Mouse (Mus musculus) limb, embryonic 15.5 days (tissue): ENCODE results near the gene Ank3. TPM values are rescaled to one million over a fixed set of nuclear protein-coding genes. Genes with fewer than 3 reads are reported as not detected.

Source experiments
- ATAC-seq: fragments of 200-750 bp; cut with Nextera tagmentation; 2 replicates; pipeline ENCODE4 v1.8.0; 2017; ENCODE audit warnings: low read depth, moderate TSS enrichment; ENCODE audit not compliant: insufficient number of reproducible peaks, low FRiP score, low TSS enrichment
- H3K27ac ChIP-seq: fragments of 300-500 bp; sonication (generic); 2 replicates; pipeline ENCODE4 v1.5.1; 2015; ENCODE audit warnings: moderate library complexity, mild to moderate bottlenecking, inconsistent platforms
- H3K27me3 ChIP-seq: fragments of 300-500 bp; sonication (generic); 2 replicates; pipeline ENCODE4 v1.6.1; 2015; ENCODE audit warnings: inconsistent platforms
- H3K36me3 ChIP-seq: fragments of 300-500 bp; sonication (generic); 2 replicates; pipeline ENCODE4 v1.6.1; 2015; ENCODE audit warnings: inconsistent platforms
- H3K4me1 ChIP-seq: fragments of 300-500 bp; sonication (generic); 2 replicates; pipeline ENCODE4 v1.6.1; 2015; ENCODE audit warnings: inconsistent platforms
- H3K4me2 ChIP-seq: fragments of 300-500 bp; sonication (generic); 2 replicates; pipeline ENCODE4 v1.6.1; 2015; ENCODE audit warnings: mild to moderate bottlenecking, inconsistent platforms
- H3K4me3 ChIP-seq: fragments of 300-500 bp; sonication (generic); 2 replicates; pipeline ENCODE4 v1.5.1; 2015; ENCODE audit warnings: mild to moderate bottlenecking, inconsistent platforms
- H3K9ac ChIP-seq: fragments of 300-500 bp; sonication (generic); 2 replicates; pipeline ENCODE4 v1.6.1; 2015; ENCODE audit warnings: inconsistent platforms
- H3K9me3 ChIP-seq: fragments of 300-500 bp; sonication (generic); 2 replicates; pipeline ENCODE4 v1.6.1; 2016; ENCODE audit warnings: inconsistent platforms
- WGBS: fragments of 180-500 bp; shearing (Covaris S2); methylation state at CpG from one replicate; pipeline ENCODE4 v1.1.7; 2015; 5-methylcytosine and 5-hydroxymethylcytosine counted together
- polyA plus RNA-seq: library from polyadenylated mRNA; unstranded; fragments of >200 nt; fragmentation: Nextera tagmentation; extraction: Ambion mirVana; gene quantifications from 2 replicates; pipeline ENCODE4 v1.2.1, GENCODE M21; 2015

The Ank3 gene
- polyA plus RNA-seq, 1 experiment from 2014 or later, result 29.1 TPM

DNA sequence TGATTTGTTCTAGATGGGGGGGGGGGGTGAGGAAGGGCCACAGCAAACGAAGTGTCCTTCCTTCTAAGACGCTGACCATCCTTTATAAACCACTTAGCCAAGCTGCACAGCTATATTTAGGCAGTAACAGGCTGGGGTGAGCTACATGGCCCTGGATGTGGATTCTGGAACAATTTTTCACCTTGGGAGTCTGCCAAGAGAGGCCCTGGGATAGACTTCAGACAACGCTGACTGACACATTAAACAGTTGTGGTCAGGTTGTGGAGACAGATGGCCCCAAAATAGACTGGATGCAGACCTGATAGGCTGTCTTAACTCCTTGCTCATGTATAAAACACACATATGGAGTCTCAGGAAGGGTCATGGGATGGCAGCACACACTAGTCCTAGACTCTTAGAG, 658.5 kb downstream of the Ank3 start:
- Histone ChIP-seq H3K4me2 (no peak overlapping the region), H3K4me1 (peaks cover 7% of the 10 kb centered on the region; the same call in 1 of the 2 replicates), H3K9me3 (no peaks in the 10 kb centered on the region), H3K27ac (no peak overlapping the region), H3K27me3 (no peaks in the 10 kb centered on the region), H3K4me3 (no peak overlapping the region), H3K9ac (no peak overlapping the region), H3K36me3 (no peaks in the 10 kb centered on the region)
- 31% methylated on average over 3 of the region's 3 CpGs for WGBS
- peak; percentile 55; the same call in 1 of the 2 replicates for ATAC-seq

DNA sequence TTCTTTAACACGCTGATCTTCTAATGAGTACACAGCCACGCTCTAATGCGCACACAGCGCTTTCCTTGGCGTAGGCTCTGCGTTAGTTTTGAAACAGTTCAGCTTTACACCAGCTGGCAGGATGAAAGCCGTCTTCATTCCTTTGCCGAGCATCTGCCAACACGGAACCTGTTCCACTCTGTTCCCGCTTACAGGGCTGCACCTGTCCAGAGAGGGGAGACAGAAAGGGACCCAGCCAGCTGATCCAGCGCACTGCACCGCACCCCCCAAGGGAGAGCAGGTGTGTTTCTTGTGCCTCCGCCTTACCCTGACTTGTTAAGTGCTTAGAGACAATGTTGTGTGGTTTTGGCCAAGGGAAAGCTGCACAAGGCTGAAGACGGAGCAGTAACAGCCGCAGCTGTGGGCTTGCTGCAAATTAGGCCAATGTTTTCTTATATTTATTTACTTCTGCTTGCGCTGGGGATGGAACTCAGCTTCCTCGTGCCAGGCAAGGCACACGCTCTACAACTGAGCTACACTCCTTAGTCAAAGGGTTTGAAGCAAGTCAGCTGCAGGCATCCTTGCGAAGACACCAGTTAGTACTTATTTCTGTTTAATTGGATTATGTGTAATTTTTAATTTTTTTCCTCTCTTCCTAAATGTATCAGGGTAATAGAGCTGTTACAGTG, 661.6 kb downstream of the Ank3 start:
- no peaks in the 10 kb centered on the region for H3K27me3 ChIP-seq
- no peaks in the 10 kb centered on the region for H3K9me3 ChIP-seq
- H3K4me2 ChIP-seq, result no peak overlapping the region
- no peaks in the 10 kb centered on the region for H3K36me3 ChIP-seq
- WGBS, result 51% methylated on average over 19 of the region's 19 CpGs
- ATAC-seq, result peak; percentile 76
- H3K9ac ChIP-seq, result no peak overlapping the region
- H3K4me3 ChIP-seq, result no peak overlapping the region
- peak overlapping the region; percentile 38; the same call in 1 of the 2 replicates for H3K27ac ChIP-seq
- H3K4me1 ChIP-seq, result peaks cover 7% of the 10 kb centered on the region; the same call in 1 of the 2 replicates

DNA sequence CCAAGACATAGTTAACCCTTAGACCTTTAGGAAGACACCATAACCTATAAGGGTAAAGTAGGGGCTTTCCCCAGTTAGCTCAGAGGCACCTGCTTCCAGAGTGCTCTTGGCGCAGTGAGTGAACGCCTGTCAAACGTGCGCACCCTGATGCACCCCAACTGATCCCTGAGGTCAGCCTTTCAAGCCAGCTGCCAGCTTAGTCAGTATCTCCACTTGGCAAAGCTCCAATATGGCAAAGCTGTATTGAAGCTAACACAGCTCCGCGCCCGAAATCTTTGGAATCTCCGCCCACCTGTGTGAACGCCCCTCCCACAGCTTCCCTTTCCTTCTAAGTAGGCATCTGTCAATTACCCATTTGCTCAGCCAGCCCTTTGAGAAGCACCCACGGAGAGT, 662.1 kb downstream of the Ank3 start:
- no peaks in the 10 kb centered on the region for H3K36me3 ChIP-seq
- peaks cover 7% of the 10 kb centered on the region; the same call in 1 of the 2 replicates for H3K4me1 ChIP-seq
- ATAC-seq, result no peak
- H3K9me3 ChIP-seq, result no peaks in the 10 kb centered on the region
- H3K27me3 ChIP-seq, result no peaks in the 10 kb centered on the region
- WGBS, result 34% methylated on average over 10 of the region's 10 CpGs
- H3K4me2 ChIP-seq, result no peak overlapping the region
- no peak overlapping the region for H3K9ac ChIP-seq
- H3K4me3 ChIP-seq, result no peak overlapping the region
- H3K27ac ChIP-seq, result peak overlapping the region; percentile 38; the same call in 1 of the 2 replicates

- Histone ChIP-seq H3K27ac (no peak overlapping the region), H3K4me1 (peaks cover 12% of the 10 kb centered on the region; the same call in 1 of the 2 replicates), H3K27me3 (no peaks in the 10 kb centered on the region), H3K9ac (no peak overlapping the region), H3K4me3 (no peak overlapping the region), H3K36me3 (no peaks in the 10 kb centered on the region), H3K4me2 (no peak overlapping the region), H3K9me3 (no peaks in the 10 kb centered on the region)
- no peak for ATAC-seq
- 72% methylated on average over 6 of the region's 6 CpGs for WGBS
These were observed 665.4 kb downstream of the Ank3 start for GRCm38 (mm10) chr10:70063881-70064555.

DNA sequence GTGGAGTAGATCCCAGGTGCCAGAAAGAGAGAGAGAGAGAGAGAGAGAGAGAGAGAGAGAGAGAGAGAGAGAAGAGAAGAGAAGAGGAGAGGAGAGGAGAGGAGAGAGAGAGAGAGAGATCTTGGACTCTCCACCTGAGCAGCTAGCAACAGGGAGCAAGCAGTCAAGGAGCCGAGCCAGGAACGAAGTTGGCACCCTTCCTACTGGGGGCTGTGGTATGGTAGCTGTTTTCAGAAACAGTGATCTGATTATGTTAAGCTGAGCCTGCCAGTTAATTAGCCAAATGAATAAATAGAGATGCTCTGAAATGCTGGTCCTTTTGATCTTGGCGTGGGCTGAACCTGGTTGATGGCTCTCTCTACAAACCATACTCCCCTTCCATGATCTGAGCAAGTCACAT, 666.6 kb downstream of the Ank3 start:
- Histone ChIP-seq H3K4me1 (peaks cover 9% of the 10 kb centered on the region; the same call in 1 of the 2 replicates), H3K27me3 (no peaks in the 10 kb centered on the region), H3K4me3 (no peak overlapping the region), H3K36me3 (no peaks in the 10 kb centered on the region), H3K9me3 (no peaks in the 10 kb centered on the region), H3K4me2 (no peak overlapping the region), H3K27ac (no peak overlapping the region), H3K9ac (no peak overlapping the region)
- ATAC-seq, result no peak
- WGBS, result 71% methylated on average over 3 of the region's 3 CpGs

- Histone ChIP-seq H3K9me3 (no peaks in the 10 kb centered on the region), H3K27ac (no peak overlapping the region), H3K9ac (no peak overlapping the region), H3K4me1 (peaks cover 5% of the 10 kb centered on the region; the same call in 1 of the 2 replicates), H3K4me3 (no peak overlapping the region), H3K36me3 (no peaks in the 10 kb centered on the region), H3K27me3 (no peaks in the 10 kb centered on the region), H3K4me2 (no peak overlapping the region)
- ATAC-seq, result no peak
- WGBS, result 55% methylated on average over 8 of the region's 8 CpGs
These were observed 668.1 kb downstream of the Ank3 start for GRCm38 (mm10) chr10:70066497-70067168.

GRCm38 (mm10) chr10:70067169-70068115, 668.9 kb downstream of the Ank3 start:
- WGBS, result 63% methylated on average over 6 of the region's 6 CpGs
- Histone ChIP-seq H3K27me3 (no peaks in the 10 kb centered on the region), H3K4me2 (no peak overlapping the region), H3K27ac (no peak overlapping the region), H3K4me1 (peaks cover 5% of the 10 kb centered on the region; the same call in 1 of the 2 replicates), H3K36me3 (no peaks in the 10 kb centered on the region), H3K9ac (no peak overlapping the region), H3K9me3 (no peaks in the 10 kb centered on the region), H3K4me3 (no peak overlapping the region)
- ATAC-seq, result no peak

- WGBS, result 57% methylated on average over 6 of the region's 6 CpGs
- no peak for ATAC-seq
- no peaks in the 10 kb centered on the region for H3K27me3 ChIP-seq
- H3K9ac ChIP-seq, result no peak overlapping the region
- H3K4me2 ChIP-seq, result no peak overlapping the region
- no peaks in the 10 kb centered on the region for H3K36me3 ChIP-seq
- no peaks in the 10 kb centered on the region for H3K9me3 ChIP-seq
- peaks cover 5% of the 10 kb centered on the region; the same call in 1 of the 2 replicates for H3K4me1 ChIP-seq
- no peak overlapping the region for H3K27ac ChIP-seq
- no peak overlapping the region for H3K4me3 ChIP-seq
These were observed 670.7 kb downstream of the Ank3 start for GRCm38 (mm10) chr10:70069321-70069720.

- Histone ChIP-seq H3K27ac (no peak overlapping the region), H3K9ac (no peak overlapping the region), H3K4me2 (no peak overlapping the region), H3K27me3 (no peaks in the 10 kb centered on the region), H3K4me3 (no peak overlapping the region), H3K4me1 (peaks cover 5% of the 10 kb centered on the region; the same call in 1 of the 2 replicates), H3K36me3 (no peaks in the 10 kb centered on the region), H3K9me3 (no peaks in the 10 kb centered on the region)
- no peak for ATAC-seq
- 77% methylated on average over 4 of the region's 4 CpGs for WGBS
These were observed 672.8 kb downstream of the Ank3 start for GRCm38 (mm10) chr10:70071334-70071733.
